Mouse (Mus musculus) kidney, adult 11 months (tissue): Measurements from ENCODE around the gene Fras1.

Experiments
- DNase-seq: peaks from one replicate; pipeline ENCODE4 v3.0.0; 2022

The Fras1 gene

GRCm38 (mm10) chr5:96492497-96492896 lies 118.7 kb downstream of the Fras1 start:
- DNase-seq: no peak

- no peak for DNase-seq
These were observed 120.9 kb downstream of the Fras1 start for GRCm38 (mm10) chr5:96494502-96495292.

- peak; percentile 36 for DNase-seq
These were observed 124.3 kb downstream of the Fras1 start for GRCm38 (mm10) chr5:96498083-96498482.

GRCm38 (mm10) chr5:96501783-96502182 lies 128.0 kb downstream of the Fras1 start:
- no peak for DNase-seq

- no peak for DNase-seq
These were observed 128.6 kb downstream of the Fras1 start for GRCm38 (mm10) chr5:96502400-96502799.

- DNase-seq: no peak
These were observed 137.2 kb downstream of the Fras1 start for GRCm38 (mm10) chr5:96511005-96511404.

GRCm38 (mm10) chr5:96513327-96513726 lies 139.6 kb downstream of the Fras1 start:
- no peak for DNase-seq

- DNase-seq: no peak
These were observed 142.1 kb downstream of the Fras1 start for GRCm38 (mm10) chr5:96515860-96516311.

- DNase-seq: peak; percentile 19
These were observed 142.6 kb downstream of the Fras1 start for GRCm38 (mm10) chr5:96516329-96516728.

GRCm38 (mm10) chr5:96521541-96521940 lies 147.8 kb downstream of the Fras1 start:
- peak; percentile 62 for DNase-seq

- no peak for DNase-seq
These were observed 149.2 kb downstream of the Fras1 start for GRCm38 (mm10) chr5:96522909-96523409.

- DNase-seq: no peak
These were observed 154.5 kb downstream of the Fras1 start for GRCm38 (mm10) chr5:96528296-96528695.

- no peak for DNase-seq
These were observed 156.8 kb downstream of the Fras1 start for GRCm38 (mm10) chr5:96530516-96530915.

- no peak for DNase-seq
These were observed 158.2 kb downstream of the Fras1 start for GRCm38 (mm10) chr5:96531962-96532361.

GRCm38 (mm10) chr5:96536527-96536926 lies 162.8 kb downstream of the Fras1 start:
- DNase-seq: no peak

- DNase-seq: no peak
These were observed 163.2 kb downstream of the Fras1 start for GRCm38 (mm10) chr5:96536937-96537336.

- DNase-seq: no peak
These were observed 170.4 kb downstream of the Fras1 start for GRCm38 (mm10) chr5:96544112-96544511.

GRCm38 (mm10) chr5:96545994-96546393 lies 172.2 kb downstream of the Fras1 start:
- no peak for DNase-seq

GRCm38 (mm10) chr5:96554940-96555679 lies 181.4 kb downstream of the Fras1 start:
- peak; percentile 17 for DNase-seq

- DNase-seq: peak; percentile 12
These were observed 184.5 kb downstream of the Fras1 start for GRCm38 (mm10) chr5:96558049-96558804.

- DNase-seq: peak; percentile 39
These were observed 200.8 kb downstream of the Fras1 start for GRCm38 (mm10) chr5:96574586-96574985.

GRCm38 (mm10) chr5:96578705-96579104 lies 204.9 kb downstream of the Fras1 start:
- no peak for DNase-seq

GRCm38 (mm10) chr5:96579938-96580337 lies 206.2 kb downstream of the Fras1 start:
- no peak for DNase-seq
